Comparison of ENCODE assay signal across 22 mouse cellular contexts in the genomic region with DNA sequence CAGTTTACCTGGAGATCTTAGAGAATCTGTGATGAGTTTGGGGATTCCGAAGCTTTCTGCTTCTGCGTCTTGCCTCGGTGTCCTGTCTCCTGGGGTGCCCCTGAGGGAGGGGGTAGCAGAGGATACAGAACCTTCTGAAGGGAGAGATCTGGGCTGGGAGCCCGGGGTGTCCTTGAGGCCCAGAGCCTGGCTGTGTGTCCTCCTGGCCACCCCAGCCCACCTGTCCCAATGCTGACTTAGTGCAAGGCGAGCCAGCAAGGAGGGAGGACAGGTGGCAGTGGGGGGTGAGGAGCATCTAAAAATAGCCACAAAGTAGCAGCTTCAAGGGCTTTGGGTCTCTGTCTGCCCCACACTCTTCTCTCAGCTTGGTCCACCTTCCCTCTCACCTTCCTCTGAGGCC. TPM values are rescaled to one million over a fixed set of nuclear protein-coding genes. Genes with fewer than 3 reads are reported as not detected.
A peak's percentile ranks its signal among the peaks of the same experiment; 100 is the strongest.
DNase-seq lines count a peak whose midpoint lies in the region; ATAC-seq lines count a peak whose summit lies in the region.
"Had no signal": no experiment of that assay in that cellular context is flagged by ENCODE, and none has a peak within 500 bp of the region (broad histone marks: within the 10 kb centered on the region; RNA-seq: fewer than 3 reads in every experiment).

No protein-coding gene starts in this region.

- H3K36me3 ChIP-seq in heart, embryonic 13.5 days, result no peaks in the 10 kb centered on the region
- H3K36me3 ChIP-seq: forebrain, embryonic 12.5 days; midbrain, embryonic 13.5 days; neural tube, embryonic 13.5 days had no signal

- peaks cover 34% of the 10 kb centered on the region for H3K4me1 ChIP-seq in heart, embryonic 13.5 days
- H3K4me1 ChIP-seq: forebrain, embryonic 12.5 days; midbrain, embryonic 13.5 days; neural tube, embryonic 13.5 days had no signal

- WGBS in heart, embryonic 13.5 days, result 60% methylated on average over 5 of the region's 5 CpGs

- peak overlapping the region; percentile 91 for H3K27ac ChIP-seq in heart, embryonic 13.5 days (replicated peaks)
- H3K27ac ChIP-seq: forebrain, embryonic 12.5 days; layer of hippocampus, adult 2 months; midbrain, embryonic 13.5 days; neural tube, embryonic 13.5 days had no signal

- ATAC-seq in heart, embryonic 13.5 days (ENCODE audit: extremely low read depth, insufficient number of reproducible peaks, low FRiP score, low TSS enrichment), result no peak
- ATAC-seq: lung, postnatal 0 days; midbrain, embryonic 13.5 days had no signal

- peak overlapping the region; percentile 61 for H3K4me2 ChIP-seq in heart, embryonic 13.5 days
- H3K4me2 ChIP-seq: forebrain, embryonic 12.5 days; midbrain, embryonic 13.5 days; neural tube, embryonic 13.5 days had no signal

- DNase-seq in gastrocnemius, adult 8-10 months (ENCODE audit: low spot score in 2 of 2), result peak; percentile 53 to 78
- no peak for DNase-seq in gastrocnemius, postnatal 36 days
- peak; percentile 74 for DNase-seq in gastrocnemius, postnatal 25 days
- peak; percentile 43 for DNase-seq in heart, postnatal 4 days
- no peak for DNase-seq in urinary bladder, postnatal 25 days (ENCODE audit: low spot score)
- DNase-seq in thymus, postnatal 4 days, result no peak
- DNase-seq: B cell, adult 2 months; cerebellum, adult 8-10 months; kidney, adult 2 months; kidney, postnatal 10 days; liver; spleen, adult 18-20 months; thymus, postnatal 25 days had no signal

- peaks cover 8% of the 10 kb centered on the region; the same call in 1 of the 2 replicates for H3K9me3 ChIP-seq in heart, embryonic 13.5 days
- H3K9me3 ChIP-seq: midbrain, embryonic 13.5 days; neural tube, embryonic 13.5 days had no signal

- H3K9ac ChIP-seq in heart, embryonic 13.5 days, result peak overlapping the region; percentile 71
- H3K9ac ChIP-seq: forebrain, embryonic 12.5 days; midbrain, embryonic 13.5 days; neural tube, embryonic 13.5 days had no signal

- peaks cover 21% of the 10 kb centered on the region; the same call in 1 of the 2 replicates for H3K27me3 ChIP-seq in heart, embryonic 13.5 days (replicated peaks)

- intact Hi-C loops in gastrocnemius, postnatal 36 days (cut with DNase I), result no loop called here

- peak overlapping the region; percentile 40 for H3K4me3 ChIP-seq in heart, embryonic 13.5 days
- H3K4me3 ChIP-seq: forebrain, embryonic 12.5 days; layer of hippocampus, adult 2 months; midbrain, embryonic 13.5 days; neural tube, embryonic 13.5 days had no signal

RNA-seq across cellular contexts. Expression of gene Ckm, which starts 7.2 kb away (rescaled TPM):
- total RNA-seq in gastrocnemius, adult 8-10 months (2022), result over 10,000 TPM; 38,224 to 44,934 (median 40,442) TPM
- over 10,000 TPM; 41,999 to 48,159 TPM for total RNA-seq in gastrocnemius, postnatal 36 days (2021)
- over 10,000 TPM; 37,777 to 44,473 TPM for total RNA-seq in gastrocnemius, postnatal 25 days (2021)
- 284 and 345 TPM in 2 replicates for polyA plus RNA-seq in heart, embryonic 13.5 days (2015; fragmentation: Nextera tagmentation; extraction: Ambion mirVana)
- total RNA-seq in heart, postnatal 4 days (2021), result 1,000 to 10,000 TPM; 2,784 to 3,078 TPM
- total RNA-seq: layer of hippocampus, adult 2 months; left cerebral cortex, postnatal 25 days had no signal
- polyA plus RNA-seq: forebrain, embryonic 12.5 days; hindbrain, embryonic 11.5 days had no signal

RNA-seq across cellular contexts. Expression of gene Klc3, which starts 7.9 kb away (rescaled TPM):
- under 1 TPM in 3 of 4 experiments, not detected in 1; 0.21 to 0.40 (median 0.24) TPM for total RNA-seq in gastrocnemius, adult 8-10 months (2022)
- total RNA-seq in gastrocnemius, postnatal 36 days (2021), result under 1 TPM; 0.25 to 0.38 TPM
- under 1 TPM in 1 of 2 experiments, not detected in 1; 0.43 TPM for total RNA-seq in gastrocnemius, postnatal 25 days (2021)
- 4.8 and 5.5 TPM in 2 replicates for polyA plus RNA-seq in heart, embryonic 13.5 days (2015; fragmentation: Nextera tagmentation; extraction: Ambion mirVana)
- under 1 TPM; 0.33 to 0.36 TPM for total RNA-seq in heart, postnatal 4 days (2021)
- total RNA-seq: megakaryocyte progenitor cell, adult 5-6 weeks had no signal

RNA-seq across cellular contexts. Expression of gene Ercc2, which starts 30.0 kb away (rescaled TPM):
- 10 to 100 TPM in 2 of 4 experiments, 1 to 10 TPM in 2; 7.5 to 14.9 (median 10.4) TPM for total RNA-seq in gastrocnemius, adult 8-10 months (2022)
- total RNA-seq in gastrocnemius, postnatal 36 days (2021), result 1 to 10 TPM; 8.5 to 9.8 TPM
- 1 to 10 TPM; 7.8 to 8.8 TPM for total RNA-seq in gastrocnemius, postnatal 25 days (2021)
- 11.8 and 12.2 TPM in 2 replicates for polyA plus RNA-seq in heart, embryonic 13.5 days (2015; fragmentation: Nextera tagmentation; extraction: Ambion mirVana)
- total RNA-seq in heart, postnatal 4 days (2021), result 10 to 100 TPM; 13.8 to 18.6 TPM

RNA-seq across cellular contexts. Expression of gene Mark4, which starts 46.8 kb away (rescaled TPM):
- total RNA-seq in gastrocnemius, adult 8-10 months (2022), result 10 to 100 TPM; 18.0 to 20.0 (median 19.8) TPM
- total RNA-seq in gastrocnemius, postnatal 36 days (2021), result 10 to 100 TPM; 14.9 to 15.5 TPM
- total RNA-seq in gastrocnemius, postnatal 25 days (2021), result 10 to 100 TPM; 13.2 to 13.8 TPM
- polyA plus RNA-seq in heart, embryonic 13.5 days (2015; fragmentation: Nextera tagmentation; extraction: Ambion mirVana), result 6.5 and 7.5 TPM in 2 replicates
- total RNA-seq in heart, postnatal 4 days (2021), result 10 to 100 TPM; 28.8 to 30.3 TPM

RNA-seq across cellular contexts. Expression of gene Exoc3l2, which starts 51.3 kb away (rescaled TPM):
- total RNA-seq in gastrocnemius, adult 8-10 months (2022), result under 1 TPM; 0.27 to 0.80 (median 0.35) TPM
- under 1 TPM; 0.51 to 0.72 TPM for total RNA-seq in gastrocnemius, postnatal 36 days (2021)
- under 1 TPM; 0.56 to 0.67 TPM for total RNA-seq in gastrocnemius, postnatal 25 days (2021)
- 1.1 and 1.2 TPM in 2 replicates for polyA plus RNA-seq in heart, embryonic 13.5 days (2015; fragmentation: Nextera tagmentation; extraction: Ambion mirVana)
- 1 to 10 TPM in 1 of 2 experiments, under 1 TPM in 1; 0.93 to 1.1 TPM for total RNA-seq in heart, postnatal 4 days (2021)

Comparison
In these comparisons a context has a peak if more than half of its experiments do, and no peak if none do; other contexts are left out.
1. DNase-seq: peak in gastrocnemius, adult 8-10 months (2 of 2), gastrocnemius, postnatal 25 days (single experiment) and heart, postnatal 4 days (single experiment); none in gastrocnemius, postnatal 36 days (0 of 2), urinary bladder, postnatal 25 days (single experiment) and thymus, postnatal 4 days (single experiment).
2. RNA of gene Ckm, which starts 7.2 kb away (total RNA-seq): 41,999 to 48,159 TPM in gastrocnemius, postnatal 36 days, 37,777 to 44,473 TPM in gastrocnemius, postnatal 25 days and 38,224 to 44,934 TPM in gastrocnemius, adult 8-10 months; 2,784 to 3,078 TPM in heart, postnatal 4 days; every median in the first group is over 10 times any median in the second.